Mouse (Mus musculus) adrenal gland, postnatal 4 days (tissue): ENCODE measurements around the gene Sncg. TPM values are rescaled to one million over a fixed set of nuclear protein-coding genes. Genes with fewer than 3 reads are reported as not detected.
"Not testable (repeated sequence)": the region's sequence is repeated elsewhere in the genome, so short reads cannot be mapped to it uniquely, and the experiment has no call there.

Experiments used
- DNase-seq, 2 experiments: peaks; one replicate each; pipeline ENCODE4 v3.0.0; 2021 to 2022; ENCODE audit warnings: low spot score in 2 of 2, mixed read lengths in 2 of 2
- long read RNA-seq, 2 experiments: library from polyadenylated mRNA; stranded (forward); transcript quantifications; one replicate each; pipeline ENCODE4 v2.0.0; 2021
- total RNA-seq, 2 experiments: library from RNA; stranded (reverse); gene quantifications; 2 replicates each; pipeline ENCODE4 v1.2.3; 2021

Sncg gene
- total RNA-seq: 10 to 100 TPM; 17.2 to 45.8 TPM
- long read RNA-seq, experiment 1, transcript Sncg-201 (5 exons, 852 nt): major isoform, 18 of 19 reads
- long read RNA-seq, experiment 1, partial matches to known transcripts: 1 of 19 reads
- long read RNA-seq, experiment 1, other reads (novel, unspliced or antisense): 0 of 19 reads
- long read RNA-seq, experiment 2, transcript Sncg-201 (5 exons, 852 nt): major isoform, 21 of 24 reads
- long read RNA-seq, experiment 2, partial matches to known transcripts: 0 of 24 reads
- long read RNA-seq, experiment 2, other reads (novel, unspliced or antisense): 3 of 24 reads

DNA sequence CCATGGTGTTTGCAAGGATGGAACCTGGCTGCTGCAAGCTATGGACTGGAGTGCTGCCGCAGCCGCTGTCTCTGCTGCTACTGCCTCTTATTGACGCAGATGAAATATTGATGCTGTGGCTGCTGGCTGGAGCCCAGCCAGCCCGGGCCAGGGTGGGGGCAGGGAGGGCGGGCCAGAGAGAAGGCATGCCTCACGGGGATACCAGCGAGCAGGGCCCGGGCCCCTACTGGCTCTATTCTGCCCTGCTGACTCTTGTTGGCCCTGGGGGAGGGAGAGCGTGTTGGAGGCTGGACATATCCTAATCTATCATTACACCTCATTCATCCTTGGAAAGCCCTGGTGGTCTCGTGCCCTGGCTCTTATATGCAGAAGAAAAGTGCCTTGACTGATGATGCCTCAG is at the start of gene Sncg:
Gene Sncg (minus strand): TSS at position 213 of the 400 bp plus-strand sequence.
- DNase-seq: no peak

- no peak for DNase-seq
Measured at GRCm38 (mm10) chr14:34421078-34421477, 46.5 kb upstream of the Sncg start.

DNA sequence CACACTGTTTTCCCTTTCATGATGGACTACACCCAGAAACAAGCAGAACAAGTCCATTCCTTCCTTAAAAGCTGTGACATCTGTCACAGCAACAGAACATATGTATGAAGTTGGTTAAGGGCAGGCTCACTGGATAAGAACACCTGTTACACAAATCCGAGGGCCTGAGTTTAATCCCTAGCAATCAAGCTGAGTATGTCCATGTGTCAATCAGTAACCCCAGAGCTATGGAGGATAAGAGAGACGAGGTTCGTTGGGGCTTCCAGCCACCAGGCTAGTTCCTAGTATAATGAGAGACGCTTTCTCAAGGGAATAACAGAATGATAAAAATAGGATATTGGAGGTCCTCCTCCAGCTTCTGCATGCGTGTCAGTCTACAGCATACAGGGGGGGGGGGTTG is 42.9 kb upstream of the Sncg start:
- no peak for DNase-seq

- DNase-seq: not testable (repeated sequence)
Measured at GRCm38 (mm10) chr14:34416946-34417345, 42.4 kb upstream of the Sncg start.

DNA sequence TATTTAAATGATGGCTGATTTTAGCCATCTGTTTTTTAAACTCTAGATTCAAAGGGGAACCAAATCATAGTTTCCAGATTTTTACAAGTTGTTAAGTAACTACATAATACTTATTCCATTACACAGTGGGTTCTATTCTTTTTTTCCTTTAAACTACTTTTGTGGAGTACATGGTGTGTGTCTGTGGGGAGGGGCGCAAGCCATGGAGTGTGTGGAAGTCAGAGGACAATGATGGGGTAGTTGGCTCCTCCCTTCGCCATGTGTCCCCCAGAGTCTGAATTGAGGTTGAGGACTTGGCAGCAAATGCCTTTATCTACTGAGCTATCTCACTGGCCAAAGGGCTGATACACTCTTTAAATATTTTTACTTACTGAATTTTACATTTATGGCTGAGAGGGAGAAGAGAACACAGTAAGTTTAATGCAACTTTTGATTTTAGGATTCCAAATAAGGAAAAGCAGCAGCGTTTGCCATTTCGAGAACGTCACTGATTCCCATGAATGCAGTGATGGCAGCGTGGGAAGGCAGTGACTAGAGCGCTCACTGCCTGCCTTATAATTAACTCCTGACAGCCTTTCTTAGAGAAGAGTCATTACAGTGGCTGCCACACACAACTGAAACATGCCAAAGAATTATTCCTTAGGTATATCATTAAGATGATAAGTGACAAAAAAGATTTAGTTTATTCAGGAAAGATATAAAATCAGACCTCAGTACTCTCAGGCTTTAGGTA is 37.7 kb upstream of the Sncg start:
- no peak for DNase-seq

DNA sequence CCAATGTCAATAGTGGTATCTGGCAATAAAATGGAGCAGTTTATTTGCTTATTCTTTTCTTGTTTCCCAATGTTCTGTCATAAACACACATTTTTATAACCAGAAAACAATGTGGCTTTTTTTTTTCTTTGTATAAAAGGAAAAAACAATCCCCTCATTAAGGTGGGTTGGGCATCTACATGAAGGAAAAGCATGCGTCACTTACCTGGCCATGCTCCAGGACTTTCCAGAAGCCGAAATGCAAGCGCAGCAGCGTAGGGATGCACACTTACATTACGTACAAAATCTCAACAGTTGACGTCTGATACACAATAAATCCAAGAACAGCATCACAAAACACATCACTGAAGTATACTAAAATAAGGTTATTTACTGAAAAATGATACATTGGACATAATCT is 36.1 kb upstream of the Sncg start:
- no peak for DNase-seq

GRCm38 (mm10) chr14:34403424-34403823 is 28.8 kb upstream of the Sncg start:
- no peak for DNase-seq

- DNase-seq: no peak
Measured at GRCm38 (mm10) chr14:34402871-34403270, 28.3 kb upstream of the Sncg start.

DNA sequence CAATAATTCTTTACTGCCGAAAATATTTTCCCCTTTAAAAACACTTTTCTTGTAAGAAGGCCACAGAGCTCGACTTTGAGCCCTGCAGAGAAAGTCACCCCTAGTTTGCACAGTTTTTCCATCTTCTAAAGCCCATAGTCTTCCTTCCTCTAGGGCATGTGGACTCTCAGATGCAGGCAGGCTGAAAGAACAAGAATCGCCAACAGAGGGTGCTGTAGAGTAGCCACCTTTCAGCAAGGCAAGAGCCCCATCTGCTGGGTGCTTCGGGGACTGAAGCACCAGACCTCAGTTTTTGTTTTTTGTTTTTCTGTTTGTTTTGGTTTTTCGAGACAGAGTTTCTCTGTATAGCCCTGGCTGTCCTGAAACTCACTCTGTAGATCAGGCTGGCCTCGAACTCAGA is 26.5 kb upstream of the Sncg start:
- peak; percentile 48 to 55 for DNase-seq

DNA sequence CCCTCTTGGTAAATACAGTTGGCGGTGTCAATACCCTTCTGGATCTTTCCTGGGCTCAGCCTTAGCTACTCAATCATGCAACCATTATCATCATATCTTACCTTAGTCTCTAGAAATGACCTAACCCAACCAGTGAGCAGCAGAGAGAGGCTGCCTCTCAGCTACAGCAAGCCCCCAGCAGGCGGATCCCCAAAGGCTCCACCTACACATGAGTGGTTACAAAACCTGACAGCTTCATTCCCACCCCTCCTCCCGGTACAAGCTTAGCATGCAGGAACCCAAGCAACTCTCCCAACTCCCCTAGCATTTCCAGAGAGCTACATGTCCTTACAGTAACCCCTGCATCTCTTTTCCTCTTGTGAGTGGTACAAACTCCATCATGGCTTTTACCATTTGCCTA is 25.4 kb upstream of the Sncg start:
- no peak for DNase-seq

- DNase-seq: no peak
Measured at GRCm38 (mm10) chr14:34399301-34399700, 24.7 kb upstream of the Sncg start.

DNA sequence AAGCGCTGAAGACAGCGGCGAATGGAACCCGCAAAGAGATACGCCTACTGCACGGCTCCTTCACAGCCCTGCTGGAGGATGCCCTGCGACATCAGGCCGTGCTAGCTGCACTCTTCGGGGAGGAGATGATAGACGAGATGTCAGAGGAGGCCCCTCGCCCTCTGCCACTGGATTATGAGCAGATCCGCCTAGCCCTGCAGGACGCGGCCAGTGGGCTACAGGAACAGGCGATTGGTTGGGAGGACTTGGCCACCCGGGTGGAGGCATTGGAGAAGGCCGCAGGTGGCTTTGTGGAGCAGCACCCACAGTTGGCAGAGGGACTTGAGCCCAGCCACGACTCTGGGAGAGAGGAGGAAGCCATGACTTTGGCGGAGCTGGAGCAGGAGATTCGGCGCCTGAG is 24.3 kb upstream of the Sncg start:
- no peak for DNase-seq

GRCm38 (mm10) chr14:34397871-34398270 is 23.3 kb upstream of the Sncg start:
- no peak for DNase-seq

GRCm38 (mm10) chr14:34393295-34393694 is 18.7 kb upstream of the Sncg start:
- no peak for DNase-seq

GRCm38 (mm10) chr14:34382921-34383704 is 8.5 kb upstream of the Sncg start:
- no peak for DNase-seq

DNA sequence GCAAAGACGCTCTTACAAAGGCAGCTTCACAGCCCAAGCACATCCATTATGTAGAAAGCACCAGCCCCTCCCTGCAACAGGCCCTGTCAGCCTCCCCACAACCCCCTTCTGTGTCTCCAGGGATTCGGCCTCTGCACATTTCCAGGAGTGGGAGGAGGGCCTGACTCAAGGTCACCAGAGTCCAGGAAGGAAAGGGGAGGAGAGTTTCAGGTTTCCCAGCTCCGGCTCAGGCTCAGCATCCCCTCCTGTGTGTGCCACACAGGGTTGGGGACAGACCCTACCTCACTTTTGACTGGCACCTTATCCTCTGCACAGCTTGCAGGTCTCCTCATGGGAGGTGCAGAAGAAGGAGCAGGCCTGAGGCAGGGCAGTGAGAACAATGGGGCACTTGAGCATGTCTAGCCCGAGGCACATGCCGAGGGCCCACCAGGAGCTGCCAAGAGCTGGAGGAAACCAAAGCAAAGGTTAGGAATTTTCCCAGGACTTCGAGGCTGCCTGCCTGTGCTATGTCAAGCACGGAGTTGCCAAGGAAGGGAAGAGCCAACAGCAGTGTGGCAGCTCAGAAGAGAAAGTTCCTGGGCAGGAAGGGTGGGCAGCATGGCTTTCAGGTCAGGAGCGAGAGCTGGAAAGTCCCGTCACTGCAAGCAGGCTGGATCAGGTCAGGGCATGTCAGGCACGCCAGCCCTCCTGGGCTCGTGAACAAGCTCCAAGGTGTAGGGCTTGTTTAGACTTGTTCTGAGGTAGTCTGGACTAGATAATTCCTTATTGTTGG is 4.2 kb upstream of the Sncg start:
- peak in 1 of 2 experiments; percentile 29 for DNase-seq

GRCm38 (mm10) chr14:34377121-34377520 is 2.5 kb upstream of the Sncg start:
- DNase-seq: no peak

GRCm38 (mm10) chr14:34375941-34376340 is 1.4 kb upstream of the Sncg start:
- DNase-seq: no peak

GRCm38 (mm10) chr14:34375415-34375904 is 871 bp upstream of the Sncg start, which contains the start of gene Mmrn2:
TSS of gene Mmrn2 (plus strand) at chr14:34375465.
- no peak for DNase-seq

GRCm38 (mm10) chr14:34373581-34373980 is 1.0 kb downstream of the Sncg start:
- no peak for DNase-seq

GRCm38 (mm10) chr14:34372646-34373045 is 1.9 kb downstream of the Sncg start:
- peak in 1 of 2 experiments; percentile 36 for DNase-seq
